Mouse (Mus musculus) midbrain, embryonic 13.5 days (tissue): Measurements from ENCODE around the gene Sumo3. TPM values are rescaled to one million over a fixed set of nuclear protein-coding genes. Genes with fewer than 3 reads are reported as not detected.

Experiments
- ATAC-seq: fragments of 200-750 bp; cut with Nextera tagmentation; 2 replicates; pipeline ENCODE4 v1.8.0; 2017; ENCODE audit warnings: mild to moderate bottlenecking, moderate TSS enrichment, moderate library complexity
- H3K27ac ChIP-seq: fragments of 300-500 bp; sonication (generic); 2 replicates; pipeline ENCODE4 v1.5.1; 2015; ENCODE audit warnings: inconsistent platforms, mild to moderate bottlenecking, moderate library complexity
- H3K27me3 ChIP-seq: fragments of 300-500 bp; sonication (generic); 2 replicates; pipeline ENCODE4 v1.6.1; 2015; ENCODE audit warnings: mild to moderate bottlenecking, inconsistent platforms
- H3K36me3 ChIP-seq: fragments of 300-500 bp; sonication (generic); 2 replicates; pipeline ENCODE4 v1.6.1; 2015; ENCODE audit warnings: mild to moderate bottlenecking, inconsistent platforms
- H3K4me1 ChIP-seq: fragments of 300-500 bp; sonication (generic); replicated peaks from 2 replicates; pipeline ENCODE4 v1.6.1; 2015; ENCODE audit warnings: inconsistent platforms
- H3K4me2 ChIP-seq: fragments of 300-500 bp; sonication (generic); replicated peaks from 2 replicates; pipeline ENCODE4 v1.6.1; 2015; ENCODE audit warnings: moderate library complexity, mild to moderate bottlenecking, inconsistent platforms
- H3K4me3 ChIP-seq: fragments of 300-500 bp; sonication (generic); replicated peaks from 2 replicates; pipeline ENCODE4 v1.5.1; 2015; ENCODE audit warnings: mild to moderate bottlenecking, inconsistent platforms
- H3K9ac ChIP-seq: fragments of 300-500 bp; sonication (generic); replicated peaks from 2 replicates; pipeline ENCODE4 v1.6.1; 2015; ENCODE audit warnings: mild to moderate bottlenecking, inconsistent platforms
- H3K9me3 ChIP-seq: fragments of 300-500 bp; sonication (generic); 2 replicates; pipeline ENCODE4 v1.6.1; 2016; ENCODE audit warnings: mild to moderate bottlenecking, inconsistent platforms
- WGBS: fragments of 180-500 bp; shearing (Covaris S2); methylation state at CpG from one replicate; pipeline ENCODE4 v1.1.7; 2015; 5-methylcytosine and 5-hydroxymethylcytosine counted together
- polyA plus RNA-seq: library from polyadenylated mRNA; unstranded; fragments of >200 nt; fragmentation: Nextera tagmentation; extraction: Ambion mirVana; gene quantifications from 2 replicates; pipeline ENCODE4 v1.2.1, GENCODE M21; 2015

Gene Sumo3
- polyA plus RNA-seq, 1 experiment from 2014 or later = 302 TPM

DNA sequence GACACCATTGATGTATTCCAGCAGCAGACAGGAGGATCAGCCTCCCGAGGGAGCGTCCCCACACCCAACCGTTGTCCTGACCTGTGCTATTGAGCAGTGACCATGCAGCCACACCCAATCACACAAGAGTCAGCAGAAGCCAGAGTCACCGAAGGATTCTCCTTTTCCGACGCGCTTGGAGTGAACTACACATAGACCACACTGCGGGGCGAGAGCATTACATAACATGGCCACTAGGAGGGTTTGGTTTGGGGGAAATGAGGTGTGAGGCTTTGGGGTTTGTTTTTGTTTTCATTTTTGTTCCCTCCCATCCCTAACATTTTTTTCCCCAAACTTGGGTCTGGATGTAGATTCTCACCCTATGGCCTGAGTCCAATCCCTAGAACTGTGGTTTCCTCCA lies 10.3 kb downstream of the Sumo3 start:
- 97% methylated on average over 9 of the region's 9 CpGs for WGBS
- Histone ChIP-seq H3K27me3 (no peaks in the 10 kb centered on the region), H3K9me3 (no peaks in the 10 kb centered on the region), H3K27ac (no peak overlapping the region), H3K4me2 (no peak overlapping the region), H3K4me1 (0 out of 2 replicates have a peak, but pooled peaks cover 3% of the 10 kb centered on the region), H3K36me3 (peaks cover 72% of the 10 kb centered on the region), H3K9ac (no peak overlapping the region), H3K4me3 (no peak overlapping the region)
- ATAC-seq = no peak

DNA sequence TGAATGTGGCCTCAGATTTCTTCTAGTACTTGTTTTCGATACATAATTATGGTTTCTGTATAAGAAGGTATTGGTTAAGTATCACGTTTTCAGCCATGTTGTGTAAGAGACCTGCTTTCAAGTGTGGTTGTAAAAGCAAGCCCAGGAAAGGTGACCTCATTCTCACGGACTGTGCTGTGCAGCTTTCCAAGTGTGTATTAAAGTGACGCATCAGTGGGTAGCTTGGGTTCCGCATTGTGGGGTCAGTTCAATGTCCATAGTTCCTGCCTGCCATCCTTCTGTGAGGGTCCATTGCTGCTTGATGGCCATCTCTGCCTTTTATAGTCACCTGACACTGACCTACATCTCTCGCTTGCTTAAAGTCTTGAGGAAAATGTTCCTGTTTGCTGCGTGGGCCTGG lies 11.0 kb downstream of the Sumo3 start:
- no peaks in the 10 kb centered on the region for H3K27me3 ChIP-seq
- H3K9ac ChIP-seq = no peak overlapping the region
- no peaks in the 10 kb centered on the region for H3K9me3 ChIP-seq
- WGBS = 94% methylated on average over 7 of the region's 7 CpGs
- H3K27ac ChIP-seq = no peak overlapping the region
- no peak overlapping the region for H3K4me2 ChIP-seq
- peaks cover 5% of the 10 kb centered on the region for H3K4me1 ChIP-seq
- H3K36me3 ChIP-seq = peaks cover 64% of the 10 kb centered on the region
- H3K4me3 ChIP-seq = no peak overlapping the region
- no peak for ATAC-seq

DNA sequence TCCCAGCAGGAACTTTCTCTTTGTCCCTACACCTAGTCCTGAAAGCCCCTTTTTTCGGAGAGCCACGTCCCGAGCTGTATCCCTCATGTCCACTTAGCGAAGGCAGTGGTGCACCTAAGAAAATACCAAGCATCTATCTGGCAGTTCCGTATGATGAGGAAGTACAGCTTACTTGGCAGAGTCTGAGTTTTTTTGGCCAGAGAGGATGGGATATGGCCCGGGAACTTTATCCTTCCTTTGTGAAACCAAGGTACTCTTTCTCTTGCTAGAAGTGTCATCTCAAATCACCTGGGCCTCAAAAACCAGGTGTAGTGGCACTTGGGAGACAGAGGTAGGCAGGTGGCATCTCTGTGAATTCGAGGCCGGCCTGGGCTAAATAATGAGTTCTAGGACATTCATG lies 15.6 kb downstream of the Sumo3 start:
- no peak for ATAC-seq
- H3K27ac ChIP-seq = peak overlapping the region; percentile 89
- H3K9me3 ChIP-seq = no peaks in the 10 kb centered on the region
- 77% methylated on average over 8 of the region's 8 CpGs for WGBS
- no peaks in the 10 kb centered on the region for H3K27me3 ChIP-seq
- H3K36me3 ChIP-seq = peaks cover 27% of the 10 kb centered on the region
- H3K4me1 ChIP-seq = peaks cover 40% of the 10 kb centered on the region
- peak overlapping the region; percentile 97 for H3K4me3 ChIP-seq
- peak overlapping the region; percentile 82 for H3K4me2 ChIP-seq
- H3K9ac ChIP-seq = peak overlapping the region; percentile 98

DNA sequence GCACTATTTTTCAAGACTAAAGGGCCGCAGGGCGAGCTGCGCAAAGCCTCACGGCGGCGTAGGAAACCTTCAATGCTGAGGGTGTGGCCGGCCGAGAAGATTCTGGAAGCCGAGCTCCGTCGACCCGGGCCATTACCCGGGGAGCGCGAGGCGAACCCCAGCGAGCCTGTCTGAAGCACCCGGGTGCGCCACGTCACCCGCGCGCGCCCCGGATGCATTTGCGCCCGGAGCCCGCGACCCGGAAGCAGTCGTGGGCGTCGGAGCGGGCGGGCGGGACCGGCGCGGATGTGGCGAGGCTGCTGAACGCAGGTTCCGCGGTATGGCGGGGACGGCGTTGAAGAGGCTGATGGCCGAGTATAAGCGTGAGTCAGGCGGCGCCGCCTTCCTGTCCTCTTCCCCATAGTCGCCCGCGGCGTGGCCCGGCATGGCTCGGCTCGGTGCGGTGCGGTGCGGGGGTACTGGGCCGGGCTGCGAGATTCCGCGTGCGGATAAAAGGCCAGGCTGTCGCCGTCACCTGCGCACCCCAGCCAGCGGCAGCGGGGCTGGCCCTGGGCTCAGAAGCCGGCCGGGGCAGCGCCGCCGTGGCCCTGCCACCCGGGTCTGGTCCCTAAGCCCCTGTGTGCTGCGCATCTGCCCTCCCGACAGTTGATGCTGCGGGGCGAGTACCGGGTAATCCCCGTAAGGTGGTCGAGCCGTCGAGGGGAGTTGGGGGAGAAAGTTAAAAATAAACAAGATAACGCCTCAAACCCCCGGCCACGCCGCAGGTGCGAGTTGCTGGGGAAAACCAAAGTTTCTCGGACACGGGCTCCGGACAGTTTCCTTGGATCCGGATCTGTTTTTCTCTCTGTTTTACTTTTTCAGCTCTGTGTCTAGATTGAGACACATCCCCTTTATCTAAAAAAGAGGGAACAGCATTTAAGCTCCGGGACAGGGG lies 16.4 kb downstream of the Sumo3 start, which contains the start of gene Ube2g2:
TSS of gene Ube2g2 (plus strand) at position 221 of the 934 bp plus-strand sequence.
- H3K27ac ChIP-seq = peak within 1 kb of the TSS; percentile 89
- peak within 1 kb of the TSS; percentile 97 for H3K4me3 ChIP-seq
- peak; percentile 91 for ATAC-seq
- peaks cover 41% of the 10 kb centered on the region for H3K4me1 ChIP-seq
- H3K36me3 ChIP-seq = peaks cover 19% of the 10 kb centered on the region
- peak within 1 kb of the TSS; percentile 98 for H3K9ac ChIP-seq
- no peaks in the 10 kb centered on the region for H3K9me3 ChIP-seq
- H3K27me3 ChIP-seq = no peaks in the 10 kb centered on the region
- under 1% methylated on average over 96 of the region's 96 CpGs for WGBS
- peak within 1 kb of the TSS; percentile 82 for H3K4me2 ChIP-seq

DNA sequence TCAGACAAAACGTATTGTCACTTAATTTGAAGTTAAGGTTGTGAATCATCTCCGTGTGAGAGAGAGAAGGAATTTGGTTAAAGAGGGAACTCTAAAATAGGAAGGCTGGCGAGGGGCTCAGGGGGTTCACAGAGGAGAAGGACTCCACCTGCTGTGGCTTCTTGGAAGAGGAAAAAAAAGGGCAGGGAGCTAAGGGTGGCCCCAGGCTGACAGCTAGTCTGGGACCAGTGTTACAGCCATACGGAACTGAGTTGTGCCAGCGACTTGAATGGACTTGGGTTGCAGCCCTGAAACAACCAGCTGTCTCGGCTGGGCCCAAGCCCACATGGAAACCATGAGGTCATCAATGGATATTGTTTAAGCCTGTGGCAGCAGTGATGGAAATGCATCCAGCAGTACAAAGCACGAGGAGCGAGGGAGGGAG lies 17.2 kb downstream of the Sumo3 start:
- Histone ChIP-seq H3K36me3 (peaks cover 12% of the 10 kb centered on the region), H3K27ac (no peak overlapping the region), H3K4me2 (peak overlapping the region; percentile 82), H3K9ac (peak overlapping the region; percentile 98), H3K27me3 (no peaks in the 10 kb centered on the region), H3K4me3 (peak overlapping the region; percentile 97), H3K9me3 (no peaks in the 10 kb centered on the region), H3K4me1 (peaks cover 44% of the 10 kb centered on the region)
- WGBS = 8% methylated on average over 8 of the region's 8 CpGs
- peak; percentile 24; the same call in 1 of the 2 replicates for ATAC-seq

DNA sequence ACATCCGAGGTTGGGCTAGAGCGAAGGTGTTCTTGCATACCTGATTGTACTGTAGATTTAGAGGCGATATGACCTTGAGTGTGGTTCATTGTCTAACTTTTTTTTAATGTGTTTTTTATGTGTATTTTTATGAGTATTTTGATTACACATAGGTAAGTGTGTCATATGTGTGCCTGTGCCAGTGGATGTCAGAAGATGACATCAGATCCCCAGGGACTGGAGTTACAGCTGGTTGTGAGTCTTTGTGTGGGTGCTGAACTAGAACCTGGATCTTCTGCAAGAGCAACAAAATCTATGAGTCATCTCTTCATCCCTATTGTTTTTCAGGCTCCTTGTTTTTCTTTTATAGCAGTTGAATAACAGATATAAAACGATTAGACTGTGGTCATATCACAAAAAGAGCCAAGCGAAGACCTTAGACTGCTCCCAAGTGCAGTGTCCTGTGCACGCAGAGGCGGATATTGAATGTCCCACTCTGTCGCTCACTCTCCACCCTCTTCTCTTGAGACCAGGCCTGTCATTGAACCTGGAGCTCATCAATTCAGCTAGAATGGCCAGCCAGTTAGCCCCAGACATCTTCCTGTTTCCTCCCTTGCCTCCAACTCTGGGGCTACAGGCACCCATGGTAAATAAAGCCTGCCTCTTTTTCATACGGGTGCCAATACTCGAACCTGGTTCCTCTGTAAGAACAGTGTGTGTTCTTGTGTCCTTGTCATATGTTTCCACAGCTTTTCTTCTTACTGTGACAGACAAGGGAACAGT lies 17.9 kb downstream of the Sumo3 start:
- peak overlapping the region; percentile 82 for H3K4me2 ChIP-seq
- H3K27ac ChIP-seq = no peak overlapping the region
- peak overlapping the region; percentile 97 for H3K4me3 ChIP-seq
- ATAC-seq = no peak
- no peaks in the 10 kb centered on the region for H3K9me3 ChIP-seq
- peaks cover 44% of the 10 kb centered on the region for H3K4me1 ChIP-seq
- H3K27me3 ChIP-seq = no peaks in the 10 kb centered on the region
- peaks cover 8% of the 10 kb centered on the region for H3K36me3 ChIP-seq
- H3K9ac ChIP-seq = peak overlapping the region; percentile 98
- 90% methylated on average over 10 of the region's 10 CpGs for WGBS

DNA sequence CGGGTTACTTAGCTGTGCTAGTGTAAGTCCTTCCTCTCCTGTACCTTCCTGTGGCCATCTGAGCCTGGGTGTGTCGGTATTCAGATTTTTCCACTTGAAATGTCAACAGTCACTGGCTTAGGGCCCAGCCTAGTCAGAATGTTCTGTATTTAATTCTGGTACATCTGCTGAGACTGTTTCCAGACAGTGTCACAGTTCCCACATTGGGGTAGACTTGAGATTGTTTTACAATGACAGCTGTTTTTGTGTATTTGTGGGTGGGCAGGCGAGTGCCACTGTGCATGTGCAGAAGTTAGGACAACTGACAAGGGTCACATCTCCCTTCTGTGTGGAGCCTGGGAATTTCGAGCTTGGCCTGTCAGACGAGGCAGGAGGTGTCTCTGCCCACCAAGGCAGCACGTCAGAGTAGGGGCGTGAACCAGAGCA lies 18.7 kb downstream of the Sumo3 start:
- Histone ChIP-seq H3K4me3 (no peak overlapping the region), H3K27me3 (no peaks in the 10 kb centered on the region), H3K4me1 (peaks cover 44% of the 10 kb centered on the region), H3K4me2 (0 out of 2 replicates have a peak overlapping the region, but pooled peaks have one; percentile 14), H3K9me3 (no peaks in the 10 kb centered on the region), H3K9ac (peak overlapping the region; percentile 50), H3K36me3 (peaks cover 8% of the 10 kb centered on the region), H3K27ac (no peak overlapping the region)
- WGBS = 83% methylated on average over 7 of the region's 7 CpGs
- no peak for ATAC-seq

DNA sequence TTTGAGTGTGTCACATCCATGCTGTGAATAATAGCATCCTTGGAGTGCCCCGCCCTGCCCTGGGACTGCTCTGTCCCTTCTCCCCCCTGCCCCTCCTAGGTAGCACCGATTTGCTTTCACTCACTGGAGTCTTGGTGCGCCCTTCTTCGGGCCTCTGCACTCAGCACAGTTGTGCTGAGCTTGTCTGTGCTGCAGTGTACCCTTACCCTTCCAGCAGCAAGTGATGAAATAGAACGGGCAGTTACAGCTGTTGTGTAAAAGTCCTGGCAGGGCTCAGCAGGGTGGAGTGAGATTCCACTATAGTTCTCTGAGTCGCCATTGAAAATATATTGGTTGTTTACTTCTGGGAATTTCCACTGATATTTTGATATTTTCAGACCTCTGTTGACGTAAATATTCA lies 20.1 kb downstream of the Sumo3 start:
- Histone ChIP-seq H3K9me3 (no peaks in the 10 kb centered on the region), H3K36me3 (peaks cover 8% of the 10 kb centered on the region), H3K9ac (no peak overlapping the region), H3K4me3 (no peak overlapping the region), H3K27me3 (no peaks in the 10 kb centered on the region), H3K4me1 (peaks cover 44% of the 10 kb centered on the region), H3K27ac (no peak overlapping the region), H3K4me2 (no peak overlapping the region)
- 86% methylated on average over 7 of the region's 7 CpGs for WGBS
- no peak for ATAC-seq

DNA sequence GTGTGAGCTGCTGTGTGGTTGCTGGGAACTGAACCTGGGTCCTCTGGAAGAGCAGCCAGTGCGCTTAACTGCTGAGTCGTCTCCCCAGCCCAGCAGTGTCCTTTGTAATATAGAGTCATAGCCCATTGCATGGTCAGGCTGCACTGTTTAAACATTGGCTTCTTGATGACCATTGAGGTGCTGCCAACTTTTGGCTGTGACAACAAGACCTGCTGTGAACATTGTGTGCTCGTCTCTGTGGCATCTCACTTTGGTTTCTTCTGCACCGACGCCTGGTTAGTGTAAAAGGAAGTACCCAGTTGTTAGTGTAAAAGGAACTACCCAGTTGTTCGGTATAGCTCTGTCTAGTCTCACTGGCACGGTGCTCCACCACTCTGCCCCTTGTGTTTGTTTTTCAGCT lies 20.7 kb downstream of the Sumo3 start:
- Histone ChIP-seq H3K4me3 (no peak overlapping the region), H3K9ac (no peak overlapping the region), H3K27ac (no peak overlapping the region), H3K9me3 (no peaks in the 10 kb centered on the region), H3K4me1 (peaks cover 42% of the 10 kb centered on the region), H3K36me3 (peaks cover 14% of the 10 kb centered on the region), H3K4me2 (no peak overlapping the region), H3K27me3 (no peaks in the 10 kb centered on the region)
- 79% methylated on average over 7 of the region's 7 CpGs for WGBS
- ATAC-seq = no peak

DNA sequence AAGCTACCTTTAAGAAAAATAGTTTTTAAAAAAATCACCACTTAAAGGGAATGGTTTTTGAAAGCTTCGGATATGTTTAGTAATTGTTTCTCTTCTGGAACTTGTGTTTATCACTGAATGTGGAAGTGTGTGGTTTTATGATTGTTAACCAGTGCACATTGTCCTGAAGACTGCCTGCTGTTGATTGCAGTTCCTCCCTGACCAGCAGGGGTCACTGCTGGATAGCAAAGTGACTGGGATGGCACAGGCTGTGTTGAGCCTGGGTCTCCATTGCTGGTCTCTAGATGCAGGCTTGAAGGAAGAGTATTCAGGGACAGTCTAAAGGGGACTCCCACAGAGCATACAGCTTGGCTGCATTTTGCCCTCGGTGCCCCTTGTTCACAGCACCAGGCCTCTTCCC lies 21.6 kb downstream of the Sumo3 start:
- Histone ChIP-seq H3K36me3 (peaks cover 21% of the 10 kb centered on the region), H3K27ac (no peak overlapping the region), H3K9ac (no peak overlapping the region), H3K9me3 (no peaks in the 10 kb centered on the region), H3K27me3 (no peaks in the 10 kb centered on the region), H3K4me1 (peaks cover 39% of the 10 kb centered on the region), H3K4me3 (no peak overlapping the region), H3K4me2 (no peak overlapping the region)
- peak; percentile 83 for ATAC-seq
- 36% methylated on average over 2 of the region's 2 CpGs for WGBS

DNA sequence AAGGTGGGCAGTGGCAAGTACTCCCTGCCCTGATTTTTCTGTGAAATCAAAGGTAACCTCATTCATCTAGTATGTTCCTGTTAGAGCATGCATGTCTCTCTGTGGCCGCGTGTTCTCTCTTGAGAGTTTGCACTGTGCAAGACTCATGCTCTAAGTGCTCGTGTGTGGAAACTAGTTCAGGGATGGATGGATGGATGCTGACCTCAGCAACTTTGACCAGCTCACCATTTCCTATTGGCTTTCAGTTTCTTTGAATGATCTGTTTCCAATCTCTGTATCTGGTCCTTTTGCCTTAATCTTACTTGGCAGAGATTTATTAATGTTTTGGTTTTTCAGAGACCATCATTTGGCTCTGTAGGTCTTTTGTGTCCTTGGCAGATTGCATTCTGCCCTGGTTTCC lies 23.3 kb downstream of the Sumo3 start:
- Histone ChIP-seq H3K27me3 (no peaks in the 10 kb centered on the region), H3K9me3 (no peaks in the 10 kb centered on the region), H3K36me3 (peaks cover 35% of the 10 kb centered on the region), H3K4me3 (no peak overlapping the region), H3K4me1 (peaks cover 29% of the 10 kb centered on the region), H3K27ac (no peak overlapping the region), H3K9ac (no peak overlapping the region), H3K4me2 (no peak overlapping the region)
- WGBS = 90% methylated on average over 3 of the region's 3 CpGs
- no peak for ATAC-seq

DNA sequence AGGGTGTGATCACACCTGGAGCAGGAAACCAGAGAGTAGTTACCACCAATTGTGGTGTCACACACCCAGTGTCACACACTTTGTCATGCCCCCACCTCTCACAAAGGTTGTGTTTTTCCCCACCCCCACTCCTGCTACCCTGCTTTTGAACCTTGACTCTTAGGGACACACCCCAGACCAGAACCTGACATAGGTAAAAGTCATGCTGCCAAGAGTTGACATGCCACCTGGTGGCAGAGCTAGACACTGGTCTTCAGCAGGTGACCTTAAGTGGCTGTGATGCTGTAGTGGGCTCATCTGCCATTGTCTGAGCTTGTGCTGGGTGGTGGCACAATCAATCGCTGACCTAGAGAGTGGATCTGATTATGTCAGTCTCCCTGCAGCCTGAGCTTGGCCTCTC lies 24.1 kb downstream of the Sumo3 start:
- H3K4me3 ChIP-seq = no peak overlapping the region
- H3K4me1 ChIP-seq = peaks cover 26% of the 10 kb centered on the region
- no peak overlapping the region for H3K4me2 ChIP-seq
- H3K36me3 ChIP-seq = peaks cover 36% of the 10 kb centered on the region
- H3K27me3 ChIP-seq = no peaks in the 10 kb centered on the region
- no peak overlapping the region for H3K9ac ChIP-seq
- no peak for ATAC-seq
- no peaks in the 10 kb centered on the region for H3K9me3 ChIP-seq
- no peak overlapping the region for H3K27ac ChIP-seq
- 89% methylated on average over 1 of the region's 1 CpGs for WGBS
